Mouse (Mus musculus): ENCODE measurements at regions not wholly inside any gene's neighbourhood (a gene's known extent, or its start where the extent isn't known, plus 50 kb on each side); places are given as distances from the start of the nearest gene placed in this dataset.

- TF ChIP-seq CTCF (IDR thresholded peaks at IDR 0.05; ENCODE audit: low read depth, low read length) (no peak), TAL1 (conservative IDR thresholded peaks at IDR 0.05; ENCODE audit: low read depth, low read length) (no peak), POLR2AphosphoS5 (IDR thresholded peaks at IDR 0.05; ENCODE audit: insufficient replicate concordance, low read depth, low read length) (no peak), GATA1 (IDR thresholded peaks at IDR 0.05; ENCODE audit: borderline replicate concordance, low read length) (no peak), GATA2 (IDR thresholded peaks at IDR 0.05; ENCODE audit: borderline replicate concordance, low read depth, low read length) (no peak)
Measured at GRCm38 (mm10) chr13:41546531-41546930, 59.2 kb upstream of the Tmem170b start.

Measured in G1E (cell line).